Mouse (Mus musculus): ENCODE measurements at regions not wholly inside any gene's neighbourhood (a gene's known extent, or its start where the extent isn't known, plus 50 kb on each side); places are given as distances from the start of the nearest gene placed in this dataset.
"Not testable (repeated sequence)": the region's sequence is repeated elsewhere in the genome, so short reads cannot be mapped to it uniquely, and the experiment has no call there.

DNA sequence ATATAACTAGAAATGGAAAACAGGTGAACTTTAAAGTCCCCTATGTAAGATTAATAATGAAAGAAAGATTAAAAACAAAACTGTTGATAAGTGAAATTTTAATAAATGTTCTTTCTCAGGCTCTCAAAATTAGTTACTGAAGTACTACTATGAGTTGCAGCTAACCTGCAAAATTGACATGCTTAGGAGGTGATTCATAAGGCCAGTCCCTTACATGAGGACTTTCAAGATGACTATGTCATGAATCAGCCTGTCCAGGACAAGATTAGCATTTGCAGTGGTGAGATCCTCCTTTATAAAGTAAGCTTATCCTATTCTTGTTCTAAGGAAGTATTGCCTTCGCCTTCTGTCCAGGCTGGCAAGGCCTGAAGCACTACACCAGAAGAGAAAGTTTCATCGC, 542.1 kb upstream of the Mms22l start:
- Histone ChIP-seq H3K4me2 (replicated peaks) (no peak overlapping the region), H3K27ac (replicated peaks) (no peak overlapping the region), H3K27me3 (no peaks in the 10 kb centered on the region), H3K4me1 (no peaks in the 10 kb centered on the region), H3K9ac (replicated peaks) (no peak overlapping the region), H3K4me3 (no peak overlapping the region), H3K9me3 (no peaks in the 10 kb centered on the region), H3K36me3 (no peaks in the 10 kb centered on the region)
- WGBS, result 92% methylated on average over 2 of the region's 2 CpGs
- no peak for ATAC-seq (ENCODE audit: low FRiP score, low read depth)

GRCm38 (mm10) chr4:23982193-23982592, 514.1 kb upstream of the Mms22l start:
- Histone ChIP-seq H3K4me1 (peaks cover 22% of the 10 kb centered on the region), H3K4me2 (replicated peaks) (peak overlapping the region; percentile 45), H3K27ac (replicated peaks) (peak overlapping the region; percentile 92)
- not testable (repeated sequence) for H3K36me3 ChIP-seq; H3K9ac ChIP-seq (replicated peaks); H3K9me3 ChIP-seq; H3K27me3 ChIP-seq; ATAC-seq (ENCODE audit: low FRiP score, low read depth); H3K4me3 ChIP-seq
- WGBS, result 72% methylated on average over 2 of the region's 2 CpGs

GRCm38 (mm10) chr4:23982790-23983451, 513.3 kb upstream of the Mms22l start:
- WGBS, result 13% methylated on average over 13 of the region's 13 CpGs
- ATAC-seq (ENCODE audit: low FRiP score, low read depth), result peak; percentile 98
- Histone ChIP-seq H3K9ac (replicated peaks) (peak overlapping the region; percentile 16), H3K27me3 (no peaks in the 10 kb centered on the region), H3K4me3 (peak overlapping the region; percentile 23), H3K4me1 (peaks cover 22% of the 10 kb centered on the region), H3K27ac (replicated peaks) (peak overlapping the region; percentile 92), H3K9me3 (no peaks in the 10 kb centered on the region), H3K4me2 (replicated peaks) (peak overlapping the region; percentile 45), H3K36me3 (no peaks in the 10 kb centered on the region)

- peak; percentile 90 for ATAC-seq (ENCODE audit: low FRiP score, low read depth)
- 5% methylated on average over 8 of the region's 8 CpGs for WGBS
- peaks cover 22% of the 10 kb centered on the region for H3K4me1 ChIP-seq
These were observed 512.8 kb upstream of the Mms22l start for GRCm38 (mm10) chr4:23983452-23983805.

DNA sequence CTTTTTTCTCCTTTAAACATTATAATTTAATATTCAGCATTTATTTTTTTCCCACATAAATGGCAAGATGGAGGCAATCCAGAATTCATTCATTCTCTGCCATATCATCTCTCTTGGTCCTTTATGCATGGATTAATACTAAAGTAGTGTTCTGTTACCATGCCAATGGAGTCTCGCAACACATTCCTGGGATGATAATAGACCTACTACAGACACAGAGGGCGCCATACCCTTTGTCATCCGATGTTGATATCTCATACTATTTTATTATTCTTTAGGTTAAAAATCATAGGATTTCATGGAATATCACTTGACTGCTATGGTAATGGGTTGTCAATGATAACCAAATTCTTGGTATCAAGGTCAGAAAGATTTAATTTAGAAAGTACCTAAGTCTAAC, 512.2 kb upstream of the Mms22l start:
- peak overlapping the region; percentile 69 for H3K27ac ChIP-seq (replicated peaks)

More at GRCm38 (mm10) chr4:23983452-23983805, 512.8 kb upstream of the Mms22l start:
- Histone ChIP-seq H3K27me3 (no peaks in the 10 kb centered on the region), H3K4me2 (replicated peaks) (peak overlapping the region; percentile 45), H3K4me3 (peak overlapping the region; percentile 23), H3K9me3 (no peaks in the 10 kb centered on the region), H3K27ac (replicated peaks) (peak overlapping the region; percentile 92), H3K9ac (replicated peaks) (peak overlapping the region; percentile 16; the same call in 1 of the 2 replicates), H3K36me3 (no peaks in the 10 kb centered on the region)

DNA sequence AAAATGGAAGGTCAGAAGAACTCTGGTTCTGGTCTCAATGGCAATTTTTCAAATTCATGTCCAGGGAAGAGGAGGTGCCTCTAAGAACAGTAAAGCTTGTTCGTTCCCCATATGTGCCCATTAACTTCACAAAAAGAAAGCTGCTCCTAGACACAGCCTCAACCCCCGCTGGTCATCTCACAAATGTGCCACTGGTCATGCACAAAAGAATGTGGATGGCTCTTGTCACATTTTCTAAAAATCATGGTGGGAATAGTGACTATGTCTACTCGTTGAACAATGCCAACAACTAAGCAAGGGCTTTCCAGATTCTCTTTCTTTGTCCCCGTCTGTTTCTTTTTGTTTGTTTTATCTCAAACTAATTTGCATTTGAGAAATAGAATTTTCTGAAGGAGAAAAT, 510.3 kb upstream of the Mms22l start:
- peak overlapping the region; percentile 75 for H3K27ac ChIP-seq (replicated peaks)
- H3K27me3 ChIP-seq, result no peaks in the 10 kb centered on the region
- 17% methylated on average over 4 of the region's 4 CpGs for WGBS
- peaks cover 22% of the 10 kb centered on the region for H3K4me1 ChIP-seq
- ATAC-seq (ENCODE audit: low FRiP score, low read depth), result no peak
- H3K9me3 ChIP-seq, result no peaks in the 10 kb centered on the region
- H3K36me3 ChIP-seq, result no peaks in the 10 kb centered on the region
- H3K9ac ChIP-seq (replicated peaks), result no peak overlapping the region
- no peak overlapping the region for H3K4me3 ChIP-seq
- no peak overlapping the region for H3K4me2 ChIP-seq (replicated peaks)

More for the DNA sequence above, 512.2 kb upstream of the Mms22l start:
- Histone ChIP-seq H3K4me2 (replicated peaks) (no peak overlapping the region), H3K9ac (replicated peaks) (no peak overlapping the region), H3K36me3 (no peaks in the 10 kb centered on the region), H3K4me1 (peaks cover 22% of the 10 kb centered on the region), H3K27me3 (no peaks in the 10 kb centered on the region), H3K9me3 (no peaks in the 10 kb centered on the region), H3K4me3 (no peak overlapping the region)
- 42% methylated on average over 3 of the region's 3 CpGs for WGBS
- no peak for ATAC-seq (ENCODE audit: low FRiP score, low read depth)

DNA sequence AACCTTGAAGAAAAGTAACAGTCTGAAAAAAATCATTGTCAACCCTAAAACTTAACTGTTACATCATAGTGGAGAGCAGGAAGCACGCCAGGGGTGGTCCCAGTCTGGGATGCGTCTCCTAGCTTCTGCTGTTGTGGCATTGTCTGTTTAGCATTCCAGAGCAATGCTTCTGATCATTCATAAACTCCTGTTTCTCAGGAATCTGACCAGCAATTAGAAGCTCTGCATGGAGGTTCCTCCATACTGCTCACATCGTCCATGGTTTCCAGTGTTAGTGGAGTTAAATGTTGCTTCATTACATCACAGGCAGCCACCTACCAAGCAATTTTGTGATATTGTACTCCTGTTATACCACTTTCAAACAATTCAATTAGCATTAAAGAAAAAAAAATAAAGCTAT, 502.4 kb upstream of the Mms22l start:
- peak; percentile 53; the same call in 1 of the 2 replicates for ATAC-seq (ENCODE audit: low FRiP score, low read depth)
- Histone ChIP-seq H3K4me1 (peaks cover 15% of the 10 kb centered on the region), H3K4me2 (replicated peaks) (no peak overlapping the region), H3K27ac (replicated peaks) (peak overlapping the region; percentile 68), H3K4me3 (no peak overlapping the region), H3K9me3 (no peaks in the 10 kb centered on the region), H3K36me3 (no peaks in the 10 kb centered on the region), H3K27me3 (no peaks in the 10 kb centered on the region), H3K9ac (replicated peaks) (no peak overlapping the region)
- 33% methylated on average over 3 of the region's 3 CpGs for WGBS

DNA sequence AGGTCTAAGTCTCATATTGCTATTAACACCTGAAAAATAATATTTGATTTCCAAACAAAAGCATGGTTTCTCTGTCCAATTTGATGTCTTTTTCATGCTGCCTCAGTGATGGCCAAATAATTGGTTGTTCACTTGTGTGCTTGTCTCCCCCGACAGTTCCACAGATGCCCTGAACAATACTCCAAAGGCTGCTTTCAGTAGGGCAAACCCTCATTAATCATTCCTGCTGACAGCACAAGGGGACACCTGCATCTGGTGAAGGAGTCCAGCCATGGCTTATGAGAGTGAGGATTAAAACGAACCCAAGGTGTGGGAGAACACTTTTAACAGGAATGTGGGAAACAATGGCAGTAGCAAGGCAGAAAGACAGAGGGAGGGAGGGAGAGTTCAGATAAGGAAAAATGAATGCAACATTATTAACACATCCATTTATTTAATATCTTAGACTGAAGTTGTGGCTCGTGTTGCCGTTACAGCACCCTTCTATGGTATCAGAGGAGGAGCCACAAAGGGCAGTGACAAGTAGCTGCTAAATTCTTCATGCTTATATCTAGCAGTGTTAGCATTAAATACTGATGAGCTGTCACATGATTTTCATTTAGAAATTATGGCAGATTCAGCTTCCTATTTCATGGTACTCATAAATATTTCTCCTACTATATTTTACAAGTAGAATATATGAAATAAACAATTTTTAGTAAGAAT, 501.8 kb upstream of the Mms22l start:
- peak; percentile 88 for ATAC-seq (ENCODE audit: low FRiP score, low read depth)
- H3K4me3 ChIP-seq, result no peak overlapping the region
- H3K4me1 ChIP-seq, result peaks cover 15% of the 10 kb centered on the region
- 17% methylated on average over 4 of the region's 4 CpGs for WGBS
- 0 out of 2 replicates have a peak overlapping the region, but pooled peaks have one; percentile 1 for H3K4me2 ChIP-seq (replicated peaks)
- H3K9me3 ChIP-seq, result no peaks in the 10 kb centered on the region
- H3K27ac ChIP-seq (replicated peaks), result peak overlapping the region; percentile 68
- H3K27me3 ChIP-seq, result no peaks in the 10 kb centered on the region
- no peak overlapping the region for H3K9ac ChIP-seq (replicated peaks)
- H3K36me3 ChIP-seq, result no peaks in the 10 kb centered on the region

DNA sequence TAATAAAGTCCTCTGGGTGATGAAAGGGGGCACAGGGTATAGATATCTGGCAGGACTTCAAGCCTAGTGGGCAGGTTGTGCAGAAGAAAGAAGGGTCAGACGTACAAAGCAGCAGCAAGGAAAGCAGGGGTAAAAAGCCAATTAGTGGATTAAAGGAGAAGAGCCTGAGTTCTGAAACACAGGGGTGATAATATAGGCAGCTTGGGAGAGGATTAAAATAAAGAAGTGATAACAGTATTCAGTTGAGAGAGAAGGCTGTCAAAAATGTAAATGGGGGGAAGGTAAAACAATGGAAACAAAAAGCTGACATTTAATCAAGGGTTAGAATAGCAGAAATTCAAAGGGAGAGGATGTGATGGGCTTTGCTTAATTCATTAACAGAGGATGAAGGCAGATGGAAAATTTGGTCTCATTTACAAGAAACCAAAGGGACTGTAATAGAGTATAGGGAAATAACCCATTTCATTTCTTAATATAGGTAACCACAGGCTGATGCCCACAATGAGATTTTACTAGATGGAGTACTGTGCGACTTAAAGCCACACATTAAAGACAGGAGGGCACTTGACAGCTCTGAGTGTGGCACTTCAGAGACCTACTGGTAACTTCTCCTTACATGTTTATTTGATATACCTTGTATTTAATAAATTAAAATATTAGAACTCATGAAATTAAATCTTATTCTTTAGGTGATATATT, 489.8 kb upstream of the Mms22l start:
- Histone ChIP-seq H3K9me3 (no peaks in the 10 kb centered on the region), H3K36me3 (no peaks in the 10 kb centered on the region), H3K9ac (replicated peaks) (no peak overlapping the region), H3K27me3 (no peaks in the 10 kb centered on the region), H3K4me2 (replicated peaks) (no peak overlapping the region), H3K27ac (replicated peaks) (0 out of 2 replicates have a peak overlapping the region, but pooled peaks have one; percentile 15), H3K4me1 (peaks cover 6% of the 10 kb centered on the region; the same call in 1 of the 2 replicates), H3K4me3 (no peak overlapping the region)
- peak; percentile 56; the same call in 1 of the 2 replicates for ATAC-seq (ENCODE audit: low FRiP score, low read depth)
- 19% methylated on average over 2 of the region's 2 CpGs for WGBS

DNA sequence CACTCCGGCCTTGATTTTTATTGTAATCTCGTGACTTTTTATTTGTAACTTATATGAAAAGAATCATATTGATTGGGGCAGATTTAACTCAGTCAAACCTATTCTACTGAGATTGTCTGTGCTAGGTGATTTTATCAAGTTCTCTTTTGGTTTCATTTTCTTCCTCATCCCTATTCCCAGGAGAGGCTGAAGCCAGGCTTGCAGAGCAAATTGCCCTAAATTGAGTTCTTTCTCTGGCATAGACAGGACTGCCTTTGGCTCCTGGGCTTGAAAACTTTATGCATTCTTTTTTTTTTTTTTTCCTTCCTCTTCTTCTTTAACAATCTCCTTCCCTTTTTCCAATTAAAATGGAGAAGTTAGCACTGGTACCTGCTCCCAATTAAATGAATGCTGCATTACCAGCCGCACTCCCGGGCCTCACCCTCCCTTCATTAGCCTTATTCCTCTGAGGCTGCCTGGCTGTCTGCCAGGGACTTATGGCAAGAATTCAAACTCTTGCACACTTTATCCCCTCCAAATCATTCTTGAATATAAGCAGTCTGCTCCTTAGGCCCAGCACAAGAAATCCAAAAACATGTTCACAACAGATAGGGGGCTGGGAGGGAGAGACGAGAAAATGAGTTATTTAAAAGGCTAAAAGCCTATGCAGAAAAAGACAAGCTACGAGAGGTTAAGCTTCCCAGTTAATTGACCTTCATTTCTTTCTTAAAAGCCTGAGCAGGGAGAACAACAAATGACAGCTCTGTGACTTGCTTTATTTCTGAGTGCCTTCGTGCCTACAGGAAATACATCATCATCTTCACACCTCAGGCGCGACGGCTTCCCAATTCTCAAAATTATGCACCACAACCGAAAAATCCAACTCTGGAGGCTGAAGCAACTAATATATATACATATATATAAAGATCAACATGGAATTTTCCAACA, 476.8 kb upstream of the Mms22l start:
- H3K9ac ChIP-seq (replicated peaks), result no peak overlapping the region
- H3K9me3 ChIP-seq, result no peaks in the 10 kb centered on the region
- no peaks in the 10 kb centered on the region for H3K27me3 ChIP-seq
- H3K36me3 ChIP-seq, result no peaks in the 10 kb centered on the region
- ATAC-seq (ENCODE audit: low FRiP score, low read depth), result peak; percentile 73
- no peak overlapping the region for H3K4me3 ChIP-seq
- WGBS, result 63% methylated on average over 11 of the region's 11 CpGs
- H3K27ac ChIP-seq (replicated peaks), result peak overlapping the region; percentile 44; the same call in 1 of the 2 replicates
- no peak overlapping the region for H3K4me2 ChIP-seq (replicated peaks)
- peaks cover 11% of the 10 kb centered on the region; the same call in 1 of the 2 replicates for H3K4me1 ChIP-seq

All from midbrain, embryonic 12.5 days (tissue).